Mouse (Mus musculus): ENCODE data around the gene Chn2. TPM values are rescaled to one million over a fixed set of nuclear protein-coding genes. Genes with fewer than 3 reads are reported as not detected.

The Chn2 gene
- polyA plus RNA-seq, 1 experiment from 2014 or later, result 28.5 TPM

- Histone ChIP-seq H3K4me1 (peaks cover 22% of the 10 kb centered on the region), H3K4me2 (replicated peaks) (peak overlapping the region; percentile 92; the same call in 1 of the 2 replicates), H3K9me3 (no peaks in the 10 kb centered on the region), H3K27ac (replicated peaks) (no peak overlapping the region), H3K9ac (replicated peaks) (no peak overlapping the region), H3K4me3 (0 out of 2 replicates have a peak overlapping the region, but pooled peaks have one; percentile 17), H3K36me3 (no peaks in the 10 kb centered on the region), H3K27me3 (peaks cover 35% of the 10 kb centered on the region)
- 61% methylated on average over 1 of the region's 1 CpGs for WGBS
- no peak for ATAC-seq (ENCODE audit: low FRiP score, low read depth)
Measured at GRCm38 (mm10) chr6:54042142-54042541, 2.8 kb downstream of the Chn2 start.

GRCm38 (mm10) chr6:54043536-54043935 is 4.2 kb downstream of the Chn2 start:
- WGBS, result 71% methylated on average over 5 of the region's 5 CpGs
- H3K36me3 ChIP-seq, result no peaks in the 10 kb centered on the region
- no peak overlapping the region for H3K9ac ChIP-seq (replicated peaks)
- H3K4me2 ChIP-seq (replicated peaks), result no peak overlapping the region
- no peak overlapping the region for H3K4me3 ChIP-seq
- peaks cover 24% of the 10 kb centered on the region for H3K27me3 ChIP-seq
- H3K4me1 ChIP-seq, result peaks cover 21% of the 10 kb centered on the region
- H3K9me3 ChIP-seq, result no peaks in the 10 kb centered on the region
- no peak overlapping the region for H3K27ac ChIP-seq (replicated peaks)
- no peak for ATAC-seq (ENCODE audit: low FRiP score, low read depth)

- WGBS, result 77% methylated on average over 8 of the region's 8 CpGs
- no peak overlapping the region for H3K4me3 ChIP-seq
- H3K9ac ChIP-seq (replicated peaks), result no peak overlapping the region
- H3K36me3 ChIP-seq, result no peaks in the 10 kb centered on the region
- H3K27me3 ChIP-seq, result peaks cover 19% of the 10 kb centered on the region
- H3K4me2 ChIP-seq (replicated peaks), result no peak overlapping the region
- H3K9me3 ChIP-seq, result no peaks in the 10 kb centered on the region
- no peak for ATAC-seq (ENCODE audit: low FRiP score, low read depth)
- H3K4me1 ChIP-seq, result peaks cover 8% of the 10 kb centered on the region
- H3K27ac ChIP-seq (replicated peaks), result no peak overlapping the region
Measured at GRCm38 (mm10) chr6:54045748-54046721, 6.7 kb downstream of the Chn2 start.

GRCm38 (mm10) chr6:54046884-54047747 is 7.8 kb downstream of the Chn2 start:
- Histone ChIP-seq H3K4me1 (peaks cover 6% of the 10 kb centered on the region), H3K27ac (replicated peaks) (no peak overlapping the region), H3K36me3 (no peaks in the 10 kb centered on the region), H3K27me3 (peaks cover 12% of the 10 kb centered on the region), H3K9ac (replicated peaks) (no peak overlapping the region), H3K4me3 (no peak overlapping the region), H3K9me3 (no peaks in the 10 kb centered on the region), H3K4me2 (replicated peaks) (no peak overlapping the region)
- WGBS, result 75% methylated on average over 11 of the region's 11 CpGs
- no peak for ATAC-seq (ENCODE audit: low FRiP score, low read depth)

GRCm38 (mm10) chr6:54048768-54049167 is 9.4 kb downstream of the Chn2 start:
- no peak for ATAC-seq (ENCODE audit: low FRiP score, low read depth)
- Histone ChIP-seq H3K27me3 (no peaks in the 10 kb centered on the region), H3K4me3 (no peak overlapping the region), H3K4me2 (replicated peaks) (no peak overlapping the region), H3K36me3 (no peaks in the 10 kb centered on the region), H3K4me1 (peaks cover 6% of the 10 kb centered on the region), H3K9ac (replicated peaks) (no peak overlapping the region), H3K27ac (replicated peaks) (no peak overlapping the region), H3K9me3 (no peaks in the 10 kb centered on the region)
- WGBS, result 89% methylated on average over 6 of the region's 6 CpGs

GRCm38 (mm10) chr6:54051173-54051572 is 11.8 kb downstream of the Chn2 start:
- no peak for ATAC-seq (ENCODE audit: low FRiP score, low read depth)
- no peaks in the 10 kb centered on the region for H3K36me3 ChIP-seq

DNA sequence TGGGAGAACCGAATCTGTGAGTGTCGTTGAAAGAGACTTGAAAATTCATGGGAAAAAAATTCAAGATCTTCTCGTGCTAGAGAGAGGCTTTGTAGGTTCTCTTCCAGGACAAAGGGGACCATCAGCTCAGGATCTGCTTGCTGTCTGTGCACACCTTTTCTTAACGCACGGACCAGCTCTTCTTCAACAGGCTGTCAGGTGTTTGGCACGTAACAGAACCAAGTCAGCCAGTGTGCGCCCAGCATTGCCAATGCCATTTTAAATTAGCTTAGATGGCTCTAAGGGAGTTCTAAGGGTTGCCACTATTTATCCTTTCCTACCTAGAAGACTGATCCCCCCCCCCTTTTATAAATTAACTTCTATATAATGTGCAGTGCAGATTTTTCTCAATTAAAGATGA is 12.8 kb downstream of the Chn2 start:
- no peak overlapping the region for H3K4me2 ChIP-seq (replicated peaks)
- peaks cover 26% of the 10 kb centered on the region for H3K4me1 ChIP-seq
- no peak overlapping the region for H3K9ac ChIP-seq (replicated peaks)
- H3K36me3 ChIP-seq, result no peaks in the 10 kb centered on the region
- H3K9me3 ChIP-seq, result no peaks in the 10 kb centered on the region
- WGBS, result 93% methylated on average over 7 of the region's 7 CpGs
- H3K27me3 ChIP-seq, result no peaks in the 10 kb centered on the region
- H3K4me3 ChIP-seq, result no peak overlapping the region
- H3K27ac ChIP-seq (replicated peaks), result no peak overlapping the region
- ATAC-seq (ENCODE audit: low FRiP score, low read depth), result no peak

More at GRCm38 (mm10) chr6:54051173-54051572, 11.8 kb downstream of the Chn2 start:
- no peak overlapping the region for H3K4me2 ChIP-seq (replicated peaks)
- no peaks in the 10 kb centered on the region for H3K9me3 ChIP-seq
- H3K27me3 ChIP-seq, result no peaks in the 10 kb centered on the region
- H3K27ac ChIP-seq (replicated peaks), result no peak overlapping the region
- 63% methylated on average over 7 of the region's 7 CpGs for WGBS
- no peak overlapping the region for H3K9ac ChIP-seq (replicated peaks)
- no peak overlapping the region for H3K4me3 ChIP-seq
- peaks cover 18% of the 10 kb centered on the region for H3K4me1 ChIP-seq

DNA sequence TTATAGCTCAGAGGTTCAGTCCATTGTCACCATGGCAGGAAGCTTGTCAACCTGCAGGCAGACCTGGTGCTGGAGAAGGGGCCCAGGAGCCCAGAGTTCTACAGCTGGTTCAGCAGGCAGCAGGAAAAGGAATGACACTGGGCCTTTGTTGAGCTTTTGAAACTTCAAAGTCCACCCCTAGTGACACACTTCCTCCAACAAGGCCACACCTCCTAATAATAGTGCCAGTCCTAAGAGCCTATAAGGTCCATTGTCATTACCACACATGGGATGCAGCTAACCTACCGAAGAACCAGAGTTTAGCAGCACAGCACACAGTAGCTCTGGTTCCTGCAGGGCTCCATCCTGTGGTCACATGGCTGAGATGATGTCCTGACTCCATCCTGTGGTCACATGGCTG is 13.3 kb downstream of the Chn2 start:
- Histone ChIP-seq H3K4me3 (no peak overlapping the region), H3K27ac (replicated peaks) (no peak overlapping the region), H3K27me3 (no peaks in the 10 kb centered on the region), H3K4me1 (peaks cover 26% of the 10 kb centered on the region), H3K4me2 (replicated peaks) (no peak overlapping the region), H3K9ac (replicated peaks) (no peak overlapping the region), H3K36me3 (no peaks in the 10 kb centered on the region), H3K9me3 (no peaks in the 10 kb centered on the region)
- 84% methylated on average over 1 of the region's 1 CpGs for WGBS
- ATAC-seq (ENCODE audit: low FRiP score, low read depth), result no peak

- no peaks in the 10 kb centered on the region for H3K9me3 ChIP-seq
- peaks cover 26% of the 10 kb centered on the region for H3K4me1 ChIP-seq
- H3K27me3 ChIP-seq, result no peaks in the 10 kb centered on the region
- H3K36me3 ChIP-seq, result no peaks in the 10 kb centered on the region
- no peak overlapping the region for H3K9ac ChIP-seq (replicated peaks)
- no peak overlapping the region for H3K4me3 ChIP-seq
- H3K27ac ChIP-seq (replicated peaks), result no peak overlapping the region
- WGBS, result 82% methylated on average over 3 of the region's 3 CpGs
- no peak overlapping the region for H3K4me2 ChIP-seq (replicated peaks)
- ATAC-seq (ENCODE audit: low FRiP score, low read depth), result no peak
Measured at GRCm38 (mm10) chr6:54053316-54053715, 14.0 kb downstream of the Chn2 start.

GRCm38 (mm10) chr6:54055387-54055786 is 16.0 kb downstream of the Chn2 start:
- no peak overlapping the region for H3K4me3 ChIP-seq
- 80% methylated on average over 5 of the region's 5 CpGs for WGBS
- H3K36me3 ChIP-seq, result no peaks in the 10 kb centered on the region
- no peak overlapping the region for H3K9ac ChIP-seq (replicated peaks)
- no peaks in the 10 kb centered on the region for H3K9me3 ChIP-seq
- no peak overlapping the region for H3K27ac ChIP-seq (replicated peaks)
- no peak overlapping the region for H3K4me2 ChIP-seq (replicated peaks)
- ATAC-seq (ENCODE audit: low FRiP score, low read depth), result no peak
- peaks cover 26% of the 10 kb centered on the region for H3K4me1 ChIP-seq
- no peaks in the 10 kb centered on the region for H3K27me3 ChIP-seq

GRCm38 (mm10) chr6:54056548-54057532 is 17.5 kb downstream of the Chn2 start:
- no peak overlapping the region for H3K27ac ChIP-seq (replicated peaks)
- no peak for ATAC-seq (ENCODE audit: low FRiP score, low read depth)
- no peak overlapping the region for H3K4me3 ChIP-seq
- WGBS, result 80% methylated on average over 18 of the region's 18 CpGs
- H3K27me3 ChIP-seq, result no peaks in the 10 kb centered on the region
- H3K4me2 ChIP-seq (replicated peaks), result no peak overlapping the region
- H3K4me1 ChIP-seq, result peaks cover 24% of the 10 kb centered on the region
- no peaks in the 10 kb centered on the region for H3K9me3 ChIP-seq
- H3K36me3 ChIP-seq, result no peaks in the 10 kb centered on the region
- H3K9ac ChIP-seq (replicated peaks), result no peak overlapping the region
